Mouse (Mus musculus) megakaryocyte-erythroid progenitor cell, adult 5-6 weeks (primary cell): Measurements from ENCODE around the gene Gpr65. TPM values are rescaled to one million over a fixed set of nuclear protein-coding genes. Genes with fewer than 3 reads are reported as not detected.

Experiments
- total RNA-seq, 2 experiments: library from RNA; stranded (forward) in 1 of 2; stranded (reverse) in 1 of 2; fragments of 200-1000, 215-1000 nt in 1 of 2; fragments of >200 nt in 1 of 2; fragmentation: Nextera tagmentation in 1 of 2; gene quantifications; 2 replicates each; pipeline ENCODE4 v1.2.3; 2014 to 2017

Gene Gpr65
- total RNA-seq, 2 experiments from 2014 or later, result 1.7 to 3.0 TPM

Other genes starting within 250 kb of the Gpr65 start
- 3.7 and 5.4 TPM in 2 replicates for gene Galc, start 9.2 kb upstream of the Gpr65 start, total RNA-seq (2014; fragmentation: Nextera tagmentation)
- 4.6 and 7.5 TPM in 2 replicates for gene Galc, start 9.2 kb upstream of the Gpr65 start, total RNA-seq (2017)